Mouse (Mus musculus) stomach, postnatal 0 days (tissue): ENCODE measurements around the gene Pdx1. TPM values are rescaled to one million over a fixed set of nuclear protein-coding genes. Genes with fewer than 3 reads are reported as not detected.

ENCODE experiments used
- ATAC-seq: fragments of 200-750 bp; cut with Nextera tagmentation; 2 replicates; pipeline ENCODE4 v1.8.0; 2017; ENCODE audit not compliant: low FRiP score, low TSS enrichment
- DNase-seq: peaks from one replicate; pipeline ENCODE4 v3.0.0-alpha.2; 2016; ENCODE audit warnings: low spot score
- H3K27ac ChIP-seq: fragments of 300-500 bp; sonication (generic); replicated peaks from 2 replicates; pipeline ENCODE4 v1.5.1; 2014; ENCODE audit warnings: mild to moderate bottlenecking, control low read depth
- H3K27me3 ChIP-seq: fragments of 300-500 bp; sonication (generic); 2 replicates; pipeline ENCODE4 v1.6.1; 2014; ENCODE audit warnings: low read length; ENCODE audit not compliant: control insufficient read depth, insufficient read depth
- H3K36me3 ChIP-seq: fragments of 300-500 bp; sonication (generic); 2 replicates; pipeline ENCODE4 v1.6.1; 2014; ENCODE audit warnings: low read length, mixed read lengths; ENCODE audit not compliant: control insufficient read depth, insufficient read depth
- H3K4me1 ChIP-seq: fragments of 300-500 bp; sonication (generic); replicated peaks from 2 replicates; pipeline ENCODE4 v1.6.1; 2014; ENCODE audit warnings: antibody characterized with exemption; ENCODE audit not compliant: control insufficient read depth, insufficient read depth
- H3K4me2 ChIP-seq: fragments of 300-500 bp; sonication (generic); replicated peaks from 2 replicates; pipeline ENCODE4 v1.6.1; 2014; ENCODE audit warnings: low read depth, mild to moderate bottlenecking, control low read depth, moderate library complexity
- H3K4me3 ChIP-seq: fragments of 300-500 bp; sonication (generic); 2 replicates; pipeline ENCODE4 v1.5.1; 2014; ENCODE audit warnings: low read depth, low read length, control low read depth
- H3K9ac ChIP-seq: fragments of 300-500 bp; sonication (generic); 2 replicates; pipeline ENCODE4 v1.6.1; 2014; ENCODE audit warnings: mild to moderate bottlenecking, low read length, control low read depth, mixed read lengths
- H3K9me3 ChIP-seq: fragments of 300-500 bp; sonication (generic); 2 replicates; pipeline ENCODE4 v1.6.1; 2016; ENCODE audit warnings: low read length; ENCODE audit not compliant: control insufficient read depth
- CTCF ChIP-seq: IDR thresholded peaks from 2 replicates; pipeline ENCODE4 v1.5.1; 2016; ENCODE audit warnings: antibody characterized with exemption, low read depth, mild to moderate bottlenecking, moderate library complexity
- EP300 ChIP-seq: optimal IDR thresholded peaks from 2 replicates; pipeline ENCODE3; 2016; ENCODE audit warnings: antibody characterized with exemption
- WGBS: fragments of 180-500 bp; shearing (Covaris S2); extraction: QIAGEN DNeasy Blood & Tissue Kit; methylation state at CpG from one replicate; pipeline ENCODE4 v1.1.7; 2014; 5-methylcytosine and 5-hydroxymethylcytosine counted together
- polyA plus RNA-seq: library from polyadenylated mRNA; unstranded; fragments of >200 nt; fragmentation: Nextera tagmentation; extraction: Ambion mirVana; gene quantifications from 2 replicates; pipeline ENCODE4 v1.2.1, GENCODE M21; 2015

Pdx1 gene
- polyA plus RNA-seq, 1 experiment from 2014 or later: 3.6 TPM

DNA sequence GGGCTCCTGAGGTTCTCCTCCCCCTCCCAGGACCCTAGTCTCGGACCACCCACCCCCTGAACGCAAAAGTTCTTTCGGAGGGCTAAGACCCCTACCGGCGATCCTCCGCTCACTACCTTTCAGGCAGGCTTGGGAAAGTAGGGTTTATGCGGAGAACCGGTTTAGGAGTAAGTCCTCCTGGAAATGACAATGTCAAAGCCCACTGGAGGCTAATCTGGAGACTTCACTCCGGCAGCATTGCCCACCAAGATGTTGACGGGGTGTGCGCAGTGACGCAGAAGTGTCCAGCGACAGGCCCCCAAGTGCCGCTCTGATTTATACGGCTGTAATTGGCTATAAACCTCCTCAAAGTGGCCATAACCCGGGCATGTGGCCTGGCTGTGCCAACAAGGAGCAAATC is 35.4 kb downstream of the Pdx1 start:
- H3K9me3 ChIP-seq: no peaks in the 10 kb centered on the region
- DNase-seq: no peak
- H3K4me3 ChIP-seq: no peak overlapping the region
- H3K4me1 ChIP-seq: no peaks in the 10 kb centered on the region
- no peak for ATAC-seq
- TF ChIP-seq CTCF (no peak), EP300 (no peak)
- no peak overlapping the region for H3K9ac ChIP-seq
- H3K27me3 ChIP-seq: peaks cover 58% of the 10 kb centered on the region
- H3K4me2 ChIP-seq: no peak overlapping the region
- no peaks in the 10 kb centered on the region for H3K36me3 ChIP-seq
- WGBS: 2% methylated on average over 16 of the region's 16 CpGs
- no peak overlapping the region for H3K27ac ChIP-seq

DNA sequence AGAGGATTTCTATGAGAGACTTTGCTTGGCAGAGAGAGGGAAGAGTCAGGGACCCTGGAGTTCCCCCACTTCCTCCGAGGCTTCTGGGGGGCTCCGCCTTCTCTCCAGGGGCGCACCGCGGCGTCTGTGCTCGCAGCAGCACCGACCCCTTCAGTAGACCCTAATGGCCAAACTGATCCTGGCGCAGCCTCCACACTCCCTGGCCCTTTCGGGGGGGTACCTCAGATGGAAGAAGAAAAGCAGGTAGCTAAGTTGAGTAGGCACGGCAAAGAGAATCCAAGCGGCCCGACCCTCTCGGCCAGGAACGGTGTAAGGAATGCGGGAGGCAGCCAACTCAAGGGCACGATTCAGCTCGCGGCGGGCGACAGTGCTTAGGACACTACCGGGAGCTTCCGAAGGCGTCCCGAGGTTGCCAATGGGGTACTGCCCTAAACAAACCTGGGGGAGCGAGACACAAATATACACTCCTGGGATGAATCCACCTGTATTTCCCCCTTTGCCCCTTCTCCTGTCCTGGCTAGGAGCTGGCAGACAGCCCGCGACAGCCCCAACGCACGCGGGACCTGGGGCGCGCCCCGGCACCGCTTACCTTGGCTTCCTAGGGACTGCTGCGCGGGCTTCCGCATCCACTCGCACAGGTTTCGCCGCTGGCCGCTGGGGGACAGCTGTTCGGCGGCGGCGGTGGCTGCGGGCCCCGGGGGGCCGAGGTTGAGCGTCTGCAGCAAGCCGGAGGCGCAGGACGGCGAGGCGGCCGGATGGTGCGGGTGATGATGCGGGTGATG is 36.3 kb downstream of the Pdx1 start:
- Histone ChIP-seq H3K4me2 (peak overlapping the region; percentile 11; the same call in 1 of the 2 replicates), H3K9me3 (no peaks in the 10 kb centered on the region), H3K36me3 (no peaks in the 10 kb centered on the region), H3K4me1 (no peaks in the 10 kb centered on the region), H3K27me3 (peaks cover 55% of the 10 kb centered on the region; the same call in 1 of the 2 replicates), H3K27ac (no peak overlapping the region), H3K4me3 (peak overlapping the region; percentile 15), H3K9ac (no peak overlapping the region)
- ATAC-seq: no peak
- WGBS: under 1% methylated on average over 55 of the region's 58 CpGs
- TF ChIP-seq CTCF (no peak), EP300 (no peak)
- no peak for DNase-seq

DNA sequence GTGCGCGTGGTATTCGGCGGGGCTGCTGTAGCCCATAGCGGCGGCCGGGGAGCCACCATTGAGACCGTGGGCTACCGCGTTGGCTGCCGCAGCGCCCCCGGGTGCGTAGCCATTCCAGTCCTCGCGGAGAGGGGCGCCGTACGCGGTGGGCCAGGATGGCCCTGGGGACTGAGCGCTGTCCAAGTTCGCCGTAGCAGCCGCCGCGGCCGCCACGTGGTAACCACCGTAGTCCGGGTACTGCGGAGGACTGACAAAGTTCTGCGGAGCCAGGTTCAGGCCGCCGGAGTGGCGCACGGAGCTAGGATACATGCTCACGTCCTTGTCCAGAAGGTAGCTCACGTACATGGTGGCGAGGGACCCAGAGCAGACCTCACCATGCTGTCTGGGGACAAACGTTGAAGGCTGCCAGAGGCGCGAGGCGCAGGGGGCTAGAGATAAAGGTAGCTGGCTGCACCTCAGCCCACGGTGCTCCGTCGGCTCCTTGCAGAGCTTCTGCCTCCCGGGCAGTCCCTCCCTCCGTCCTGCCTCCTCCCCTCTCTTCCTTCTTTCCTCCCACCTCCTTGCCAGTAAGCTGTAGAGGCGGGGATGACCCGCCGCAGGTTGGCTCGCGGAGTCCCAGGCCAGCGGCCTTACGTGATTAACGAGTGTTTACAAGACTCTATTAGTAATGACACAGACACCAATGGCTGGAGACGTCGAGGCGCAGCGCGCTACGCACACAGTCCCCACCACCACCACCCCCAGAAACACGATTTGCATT is 37.1 kb downstream of the Pdx1 start, which contains the start of gene Cdx2:
Gene Cdx2, minus strand, starts transcription at position 633 of the 760 bp plus-strand sequence.
- peak; percentile 57 for ATAC-seq
- no peak for DNase-seq
- Histone ChIP-seq H3K9me3 (no peaks in the 10 kb centered on the region), H3K27me3 (peaks cover 53% of the 10 kb centered on the region; the same call in 1 of the 2 replicates), H3K27ac (no peak within 1 kb of the TSS), H3K36me3 (no peaks in the 10 kb centered on the region), H3K4me2 (peak within 1 kb of the TSS; percentile 11; the same call in 1 of the 2 replicates), H3K9ac (no peak within 1 kb of the TSS), H3K4me1 (no peaks in the 10 kb centered on the region), H3K4me3 (peak within 1 kb of the TSS; percentile 15)
- under 1% methylated on average over 58 of the region's 63 CpGs for WGBS
- TF ChIP-seq CTCF: no peak

DNA sequence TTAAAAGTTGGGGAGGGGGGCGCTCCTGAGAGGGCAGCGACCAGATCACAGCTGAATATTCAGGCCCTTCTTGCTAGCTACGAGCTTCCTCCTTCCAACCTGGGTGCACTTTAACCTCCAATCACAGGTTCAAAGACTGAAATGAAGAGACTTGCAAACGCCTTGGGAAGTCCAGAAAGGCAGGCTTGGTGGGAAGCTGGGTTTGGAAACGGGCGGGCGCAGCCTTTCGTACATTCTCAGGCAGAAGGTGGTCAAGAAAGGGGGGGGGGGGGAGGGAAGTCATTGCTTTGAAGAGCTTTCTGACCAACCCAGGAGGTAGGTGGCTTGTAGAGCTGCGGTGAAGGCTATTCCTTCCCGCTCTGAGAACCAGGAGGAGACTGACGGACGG is 37.6 kb downstream of the Pdx1 start:
- Histone ChIP-seq H3K27ac (no peak overlapping the region), H3K4me2 (no peak overlapping the region), H3K4me1 (no peaks in the 10 kb centered on the region), H3K9me3 (no peaks in the 10 kb centered on the region), H3K27me3 (peaks cover 53% of the 10 kb centered on the region; the same call in 1 of the 2 replicates), H3K4me3 (no peak overlapping the region), H3K9ac (no peak overlapping the region), H3K36me3 (no peaks in the 10 kb centered on the region)
- TF ChIP-seq EP300: no peak
- TF ChIP-seq CTCF: no peak
- 3% methylated on average over 12 of the region's 12 CpGs for WGBS
- ATAC-seq (no peak), DNase-seq (no peak)

DNA sequence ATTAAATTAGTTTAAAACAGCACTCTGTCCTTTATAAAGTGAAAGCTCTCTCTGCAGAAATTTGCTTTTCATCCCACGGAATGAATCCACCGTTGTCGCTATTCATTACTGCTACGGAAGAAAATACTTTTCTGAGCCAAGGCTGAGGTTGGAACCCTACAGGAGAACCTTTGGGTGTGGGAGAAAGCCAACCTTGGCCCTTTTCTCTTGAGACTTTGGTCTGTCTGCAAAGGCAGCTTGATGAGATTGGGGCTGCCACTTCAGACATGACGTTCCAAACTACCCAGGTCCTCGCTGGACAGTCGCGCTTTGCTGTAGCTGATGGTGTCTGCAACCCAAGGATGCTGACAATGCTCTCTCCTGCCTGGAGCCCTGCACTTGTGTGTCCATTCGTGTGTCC is 38.7 kb downstream of the Pdx1 start:
- H3K9ac ChIP-seq: no peak overlapping the region
- no peaks in the 10 kb centered on the region for H3K4me1 ChIP-seq
- H3K27ac ChIP-seq: no peak overlapping the region
- DNase-seq: no peak
- no peaks in the 10 kb centered on the region for H3K9me3 ChIP-seq
- ATAC-seq: no peak
- peaks cover 51% of the 10 kb centered on the region; the same call in 1 of the 2 replicates for H3K27me3 ChIP-seq
- no peak for TF ChIP-seq CTCF
- no peak for TF ChIP-seq EP300
- no peaks in the 10 kb centered on the region for H3K36me3 ChIP-seq
- no peak overlapping the region for H3K4me3 ChIP-seq
- no peak overlapping the region for H3K4me2 ChIP-seq
- 15% methylated on average over 9 of the region's 9 CpGs for WGBS

DNA sequence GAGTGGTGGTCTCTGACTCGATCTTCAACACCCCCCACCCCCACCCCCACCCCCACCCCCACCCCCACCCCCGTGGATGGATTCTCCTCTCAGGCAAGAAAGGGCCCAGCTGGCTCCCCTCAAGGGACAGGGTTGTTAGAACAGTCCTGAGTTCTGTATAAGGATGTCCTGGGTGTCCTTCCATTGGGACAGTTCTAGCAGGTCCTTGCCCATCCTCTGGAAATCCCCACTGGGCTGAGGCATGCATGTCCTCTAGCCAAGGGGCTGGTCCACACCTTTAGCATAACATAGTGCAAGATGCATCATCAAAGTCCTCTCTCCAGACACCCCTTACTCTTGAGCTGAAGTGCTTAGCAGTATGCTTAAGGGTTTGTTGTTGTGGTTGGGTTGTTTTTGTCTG is 40.0 kb downstream of the Pdx1 start:
- no peaks in the 10 kb centered on the region for H3K36me3 ChIP-seq
- H3K4me1 ChIP-seq: no peaks in the 10 kb centered on the region
- peaks cover 45% of the 10 kb centered on the region; the same call in 1 of the 2 replicates for H3K27me3 ChIP-seq
- WGBS: 0% methylated on average over 2 of the region's 2 CpGs
- ATAC-seq (no peak), DNase-seq (no peak)
- H3K27ac ChIP-seq: no peak overlapping the region
- TF ChIP-seq CTCF: no peak
- TF ChIP-seq EP300: no peak
- no peak overlapping the region for H3K9ac ChIP-seq
- no peaks in the 10 kb centered on the region for H3K9me3 ChIP-seq
- H3K4me2 ChIP-seq: no peak overlapping the region
- no peak overlapping the region for H3K4me3 ChIP-seq
